Mouse (Mus musculus) midbrain, embryonic 14.5 days (tissue): Measurements from ENCODE around the gene Atp6v0d1. TPM values are rescaled to one million over a fixed set of nuclear protein-coding genes. Genes with fewer than 3 reads are reported as not detected.

ENCODE experiments used
- ATAC-seq: fragments of 200-750 bp; cut with Nextera tagmentation; 2 replicates; pipeline ENCODE4 v1.8.0; 2017; ENCODE audit warnings: moderate number of reproducible peaks, moderate library complexity; ENCODE audit not compliant: low FRiP score, low TSS enrichment
- DNase-seq: peaks from one replicate; pipeline ENCODE4 v3.0.0-alpha.2; 2015
- H3K27ac ChIP-seq: fragments of 300-500 bp; sonication (generic); replicated peaks from 2 replicates; pipeline ENCODE4 v1.5.1; 2014; ENCODE audit warnings: mild to moderate bottlenecking, low read depth, low read length, moderate library complexity
- H3K27me3 ChIP-seq: fragments of 300-500 bp; sonication (generic); 2 replicates; pipeline ENCODE4 v1.6.1; 2014; ENCODE audit warnings: low read length, control low read depth, mixed read lengths; ENCODE audit not compliant: control insufficient read depth, insufficient read depth
- H3K36me3 ChIP-seq: fragments of 300-500 bp; sonication (generic); 2 replicates; pipeline ENCODE4 v1.6.1; 2014; ENCODE audit warnings: low read length, control low read depth; ENCODE audit not compliant: control insufficient read depth, insufficient read depth
- H3K4me1 ChIP-seq: fragments of 300-500 bp; sonication (generic); 2 replicates; pipeline ENCODE4 v1.6.1; 2014; ENCODE audit warnings: mild to moderate bottlenecking, antibody characterized with exemption, low read length, control low read depth; ENCODE audit not compliant: control insufficient read depth, insufficient read depth
- H3K4me2 ChIP-seq: fragments of 300-500 bp; sonication (generic); 2 replicates; pipeline ENCODE4 v1.6.1; 2014; ENCODE audit warnings: mild to moderate bottlenecking, low read length, moderate library complexity
- H3K4me3 ChIP-seq: fragments of 300-500 bp; sonication (generic); replicated peaks from 2 replicates; pipeline ENCODE4 v1.5.1; 2014; ENCODE audit warnings: low read depth, low read length
- H3K9ac ChIP-seq: fragments of 300-500 bp; sonication (generic); replicated peaks from 2 replicates; pipeline ENCODE4 v1.6.1; 2014; ENCODE audit warnings: mild to moderate bottlenecking, low read length, moderate library complexity
- H3K9me3 ChIP-seq: fragments of 300-500 bp; sonication (generic); 2 replicates; pipeline ENCODE4 v1.6.1; 2016; ENCODE audit warnings: low read length, control low read depth, mixed read lengths; ENCODE audit not compliant: control insufficient read depth
- whole genome bisulfite sequencing: fragments of 180-500 bp; shearing (Covaris S2); extraction: QIAGEN DNeasy Blood & Tissue Kit; methylation state at CpG from one replicate; pipeline ENCODE4 v1.1.7; 2014; 5-methylcytosine and 5-hydroxymethylcytosine counted together
- polyA plus RNA-seq: library from polyadenylated mRNA; unstranded; fragments of >200 nt; fragmentation: Nextera tagmentation; extraction: Ambion mirVana; gene quantifications from 2 replicates; pipeline ENCODE4 v1.2.1, GENCODE M21; 2014

The Atp6v0d1 gene
- polyA plus RNA-seq, 1 experiment from 2014 or later = 227 TPM

DNA sequence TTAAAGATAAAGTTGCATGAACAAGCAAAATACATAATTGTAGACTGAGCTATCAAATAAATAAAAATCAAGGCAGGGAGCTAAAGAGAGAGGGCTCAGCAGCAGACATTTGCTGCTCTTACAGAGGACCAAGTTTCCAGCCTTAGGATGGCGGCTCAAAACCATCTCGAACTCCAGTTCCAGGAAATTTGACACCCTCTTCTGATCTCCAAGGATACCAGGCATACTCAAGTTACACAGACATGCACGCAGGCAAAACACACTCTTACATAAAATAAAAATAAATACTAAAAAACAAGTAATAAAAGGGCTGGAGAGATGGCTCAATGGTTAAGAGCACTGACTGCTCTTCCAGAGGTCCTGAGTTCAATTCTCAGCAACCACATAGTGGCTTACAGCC lies 72.4 kb downstream of the Atp6v0d1 start:
- H3K9ac ChIP-seq = no peak overlapping the region
- ATAC-seq = no peak
- no peak overlapping the region for H3K4me2 ChIP-seq
- H3K27me3 ChIP-seq = no peaks in the 10 kb centered on the region
- 69% methylated on average over 3 of the region's 3 CpGs for WGBS
- DNase-seq = no peak
- no peaks in the 10 kb centered on the region for H3K9me3 ChIP-seq
- H3K27ac ChIP-seq = no peak overlapping the region
- no peak overlapping the region for H3K4me3 ChIP-seq
- H3K36me3 ChIP-seq = no peaks in the 10 kb centered on the region
- peaks cover 13% of the 10 kb centered on the region; the same call in 1 of the 2 replicates for H3K4me1 ChIP-seq

DNA sequence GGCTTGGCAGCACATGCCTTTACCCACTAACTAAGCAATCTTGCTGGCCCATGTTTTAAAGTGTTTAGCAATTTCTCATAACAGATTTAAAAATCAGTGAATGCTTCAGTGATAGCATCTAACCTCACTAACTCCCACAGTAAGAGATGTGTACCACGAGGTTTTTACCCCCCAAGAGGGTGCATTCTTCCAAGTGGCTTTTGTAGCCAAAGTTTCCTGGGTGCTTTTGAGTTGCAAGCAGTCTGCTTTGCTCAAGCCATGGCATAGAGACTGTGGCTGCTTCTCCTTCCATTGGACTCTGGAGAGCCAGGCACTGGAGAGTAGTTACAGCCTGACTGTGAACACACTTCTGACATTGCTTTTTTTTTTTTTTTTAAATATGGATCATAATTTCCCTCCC lies 76.6 kb downstream of the Atp6v0d1 start:
- 51% methylated on average over 1 of the region's 1 CpGs for WGBS
- Histone ChIP-seq H3K4me3 (no peak overlapping the region), H3K27ac (no peak overlapping the region), H3K36me3 (0 out of 2 replicates have a peak, but pooled peaks cover 6% of the 10 kb centered on the region), H3K27me3 (no peaks in the 10 kb centered on the region), H3K9ac (no peak overlapping the region), H3K4me2 (no peak overlapping the region), H3K4me1 (no peaks in the 10 kb centered on the region), H3K9me3 (no peaks in the 10 kb centered on the region)
- DNase-seq = no peak
- no peak for ATAC-seq

DNA sequence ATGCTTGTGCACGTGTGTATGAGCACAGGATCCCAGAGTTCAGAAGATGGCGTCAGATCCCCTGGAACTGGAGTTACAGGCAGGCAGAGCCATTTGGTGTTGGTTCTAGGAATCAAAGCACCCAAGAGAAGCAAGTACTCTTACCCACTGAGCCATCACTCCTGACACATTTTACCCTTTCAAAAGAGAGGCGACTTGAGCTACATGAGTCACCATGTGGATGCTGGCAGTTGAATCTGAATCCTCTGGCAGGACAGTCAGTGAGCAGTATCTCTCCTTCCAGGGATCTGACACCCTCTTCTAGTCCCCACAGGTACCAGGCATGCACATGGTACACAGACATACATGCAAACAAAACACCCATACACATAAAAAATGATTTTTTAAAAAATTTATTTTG lies 77.8 kb downstream of the Atp6v0d1 start:
- DNase-seq (no peak), ATAC-seq (no peak)
- no peak overlapping the region for H3K4me3 ChIP-seq
- no peaks in the 10 kb centered on the region for H3K27me3 ChIP-seq
- 0 out of 2 replicates have a peak, but pooled peaks cover 2% of the 10 kb centered on the region for H3K4me1 ChIP-seq
- WGBS = 78% methylated on average over 3 of the region's 3 CpGs
- H3K36me3 ChIP-seq = 0 out of 2 replicates have a peak, but pooled peaks cover 6% of the 10 kb centered on the region
- no peak overlapping the region for H3K9ac ChIP-seq
- no peak overlapping the region for H3K27ac ChIP-seq
- no peak overlapping the region for H3K4me2 ChIP-seq
- H3K9me3 ChIP-seq = no peaks in the 10 kb centered on the region

DNA sequence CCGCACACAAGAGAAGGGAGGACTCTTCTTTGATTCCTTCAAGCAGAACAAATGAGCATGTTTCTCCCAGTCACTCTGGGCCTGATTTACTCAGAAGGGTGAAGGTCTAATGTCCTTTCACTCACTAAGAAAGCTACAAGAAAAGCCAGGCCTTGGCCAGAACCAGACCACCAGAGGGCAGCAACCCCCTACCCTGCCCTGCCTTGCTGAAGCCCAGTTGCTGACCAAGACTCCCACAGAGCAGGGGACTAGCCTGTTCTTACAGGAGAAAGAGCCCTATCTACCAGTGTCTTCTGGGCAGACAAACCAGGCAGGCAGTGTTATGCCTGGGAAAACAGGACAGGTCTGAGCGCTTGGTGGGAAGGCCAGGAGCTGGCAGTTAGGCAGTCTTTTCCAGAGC lies 81.5 kb downstream of the Atp6v0d1 start:
- Histone ChIP-seq H3K9ac (no peak overlapping the region), H3K4me1 (0 out of 2 replicates have a peak, but pooled peaks cover 2% of the 10 kb centered on the region), H3K4me3 (no peak overlapping the region), H3K27me3 (no peaks in the 10 kb centered on the region), H3K4me2 (no peak overlapping the region), H3K27ac (no peak overlapping the region), H3K36me3 (0 out of 2 replicates have a peak, but pooled peaks cover 6% of the 10 kb centered on the region), H3K9me3 (no peaks in the 10 kb centered on the region)
- ATAC-seq (no peak; the same call in 1 of the 2 replicates), DNase-seq (peak; percentile 74)
- 21% methylated on average over 2 of the region's 2 CpGs for WGBS

DNA sequence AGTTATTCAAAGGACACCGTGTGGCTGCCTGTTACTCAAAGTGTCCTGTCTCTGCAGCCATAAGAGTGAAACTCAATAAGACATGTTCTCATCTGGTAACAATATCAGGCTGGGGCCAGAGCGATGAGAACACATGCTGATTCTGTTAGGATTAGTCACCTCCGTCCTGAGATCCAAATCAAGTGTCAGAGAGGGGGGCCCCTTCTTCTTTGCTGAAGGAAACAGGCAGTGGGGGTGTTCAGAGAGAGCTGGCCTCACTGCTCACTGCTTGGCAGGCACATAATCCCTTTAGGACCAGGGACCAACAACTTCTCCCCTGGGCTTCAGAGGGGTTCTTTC lies 81.8 kb downstream of the Atp6v0d1 start:
- 22% methylated on average over 3 of the region's 3 CpGs for WGBS
- no peaks in the 10 kb centered on the region for H3K27me3 ChIP-seq

DNA sequence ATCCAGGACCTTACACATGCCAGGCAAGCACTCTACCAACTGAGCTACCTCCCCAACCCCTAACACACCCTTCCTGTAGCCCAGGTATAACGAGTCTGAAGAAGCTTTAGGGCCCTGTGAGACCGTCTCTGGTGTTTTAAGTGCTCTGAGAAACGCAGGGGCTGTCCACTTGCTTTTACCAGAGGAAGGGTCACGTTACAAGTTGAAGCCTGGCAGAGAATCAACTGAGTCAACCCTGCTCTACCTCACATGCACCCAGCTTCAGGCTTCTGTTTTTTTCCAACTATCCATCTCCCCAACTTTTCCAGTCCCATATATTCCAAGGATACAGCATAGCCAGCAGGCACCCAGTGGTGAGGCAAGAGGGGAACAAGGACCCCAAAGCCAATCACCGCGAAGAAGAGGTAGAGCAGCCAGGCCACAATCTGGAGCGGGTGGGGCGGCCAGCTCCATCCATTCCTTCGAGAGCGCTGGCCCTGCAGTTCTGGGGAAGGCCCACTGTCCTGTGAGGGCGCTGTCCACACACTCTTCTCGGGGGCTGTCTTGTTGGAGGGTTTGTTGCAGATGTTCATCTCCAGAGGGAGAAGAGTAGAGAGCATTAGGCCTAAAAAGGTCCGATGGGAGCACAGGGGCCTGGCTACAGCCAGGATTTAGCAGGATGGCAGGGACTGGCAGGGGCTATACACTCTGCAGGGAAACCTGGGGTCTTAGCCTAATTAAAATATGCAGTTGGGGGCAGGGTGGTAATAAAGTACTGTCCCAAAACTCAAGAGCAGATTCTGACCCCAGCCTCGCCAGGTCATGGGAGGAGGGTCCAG lies 82.4 kb downstream of the Atp6v0d1 start:
- ATAC-seq = no peak
- H3K4me3 ChIP-seq = no peak overlapping the region
- H3K9me3 ChIP-seq = no peaks in the 10 kb centered on the region
- no peak overlapping the region for H3K9ac ChIP-seq
- 0 out of 2 replicates have a peak, but pooled peaks cover 2% of the 10 kb centered on the region for H3K4me1 ChIP-seq
- H3K4me2 ChIP-seq = no peak overlapping the region
- peak; percentile 66 for DNase-seq
- 30% methylated on average over 14 of the region's 14 CpGs for WGBS
- 0 out of 2 replicates have a peak, but pooled peaks cover 9% of the 10 kb centered on the region for H3K36me3 ChIP-seq
- no peak overlapping the region for H3K27ac ChIP-seq
- H3K27me3 ChIP-seq = no peaks in the 10 kb centered on the region

More for the DNA sequence above, 81.8 kb downstream of the Atp6v0d1 start:
- no peak overlapping the region for H3K27ac ChIP-seq
- H3K9me3 ChIP-seq = no peaks in the 10 kb centered on the region
- H3K4me2 ChIP-seq = no peak overlapping the region
- H3K4me3 ChIP-seq = no peak overlapping the region
- H3K4me1 ChIP-seq = 0 out of 2 replicates have a peak, but pooled peaks cover 2% of the 10 kb centered on the region
- no peak overlapping the region for H3K9ac ChIP-seq
- ATAC-seq (no peak), DNase-seq (no peak)
- 0 out of 2 replicates have a peak, but pooled peaks cover 8% of the 10 kb centered on the region for H3K36me3 ChIP-seq

DNA sequence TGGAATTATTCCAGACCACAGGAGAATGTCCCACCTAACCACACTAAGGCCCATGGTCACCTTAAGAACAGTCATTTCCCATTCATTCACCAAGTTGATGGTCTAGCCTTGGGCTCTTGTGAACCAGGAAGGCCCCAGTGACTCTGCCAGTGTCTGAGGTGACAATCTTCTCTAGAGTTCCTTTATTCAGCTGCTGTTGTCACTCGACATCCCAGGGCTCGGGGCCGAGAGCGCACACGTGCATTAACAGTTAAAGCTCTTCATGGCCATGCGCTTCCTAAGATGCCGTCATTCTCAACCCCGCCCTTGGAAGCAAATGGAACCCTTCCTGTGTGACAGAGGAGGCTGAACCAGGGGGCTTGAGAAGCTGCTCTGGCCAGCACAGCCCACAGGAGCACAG lies 83.7 kb downstream of the Atp6v0d1 start:
- DNase-seq = no peak
- Histone ChIP-seq H3K4me3 (no peak overlapping the region), H3K27ac (no peak overlapping the region), H3K36me3 (peaks cover 12% of the 10 kb centered on the region; the same call in 1 of the 2 replicates), H3K9ac (no peak overlapping the region), H3K27me3 (no peaks in the 10 kb centered on the region), H3K4me2 (no peak overlapping the region), H3K9me3 (no peaks in the 10 kb centered on the region), H3K4me1 (0 out of 2 replicates have a peak, but pooled peaks cover 2% of the 10 kb centered on the region)
- 84% methylated on average over 8 of the region's 8 CpGs for WGBS
- no peak for ATAC-seq

DNA sequence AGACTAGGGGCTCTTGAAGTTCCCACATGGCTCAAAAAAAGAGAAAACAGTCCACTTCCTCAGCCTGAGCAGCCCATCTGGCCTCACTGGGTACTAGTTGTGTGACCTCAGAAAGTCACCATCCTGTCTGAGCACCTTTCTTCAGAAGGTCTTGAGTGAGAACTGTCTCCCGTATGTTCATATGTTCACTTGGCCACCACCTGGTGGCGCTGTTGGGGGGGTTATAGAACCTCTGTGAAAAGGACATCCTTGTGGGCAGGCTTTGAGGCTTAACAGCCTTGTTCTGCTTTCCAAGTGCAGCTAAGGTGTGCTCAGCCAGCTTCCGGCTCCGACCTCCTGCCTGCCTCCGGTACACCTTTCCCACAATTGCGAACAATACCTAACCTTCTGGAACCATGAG lies 84.4 kb downstream of the Atp6v0d1 start:
- ATAC-seq = no peak
- no peak overlapping the region for H3K4me3 ChIP-seq
- 0 out of 2 replicates have a peak, but pooled peaks cover 2% of the 10 kb centered on the region for H3K4me1 ChIP-seq
- no peak overlapping the region for H3K9ac ChIP-seq
- no peaks in the 10 kb centered on the region for H3K9me3 ChIP-seq
- H3K36me3 ChIP-seq = peaks cover 12% of the 10 kb centered on the region; the same call in 1 of the 2 replicates
- H3K27ac ChIP-seq = no peak overlapping the region
- no peaks in the 10 kb centered on the region for H3K27me3 ChIP-seq
- WGBS = 70% methylated on average over 6 of the region's 6 CpGs
- no peak overlapping the region for H3K4me2 ChIP-seq
- peak; percentile 55 for DNase-seq

DNA sequence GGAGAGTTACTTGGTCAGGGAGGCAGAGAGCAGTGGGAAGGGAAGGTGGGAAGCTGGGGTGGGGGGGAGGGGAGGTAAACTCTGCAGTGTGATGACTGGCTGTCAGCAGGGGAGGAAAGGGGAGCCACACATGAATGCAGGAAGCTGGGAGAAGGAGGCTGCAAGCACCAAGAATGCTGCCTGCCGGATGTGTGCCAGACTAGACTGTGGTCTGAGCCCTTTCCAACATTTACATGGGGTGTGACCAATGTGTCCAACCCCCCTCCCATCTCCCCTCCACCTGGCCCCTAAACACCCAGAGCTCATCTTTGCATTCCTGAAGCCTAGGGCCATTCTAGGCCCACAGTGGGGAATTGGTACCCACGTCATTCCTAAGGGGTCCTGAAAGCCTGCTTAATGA lies 84.8 kb downstream of the Atp6v0d1 start:
- no peak overlapping the region for H3K4me2 ChIP-seq
- 0 out of 2 replicates have a peak, but pooled peaks cover 2% of the 10 kb centered on the region for H3K4me1 ChIP-seq
- no peak overlapping the region for H3K4me3 ChIP-seq
- H3K27me3 ChIP-seq = no peaks in the 10 kb centered on the region
- WGBS = 51% methylated on average over 2 of the region's 2 CpGs
- no peak for ATAC-seq
- H3K27ac ChIP-seq = no peak overlapping the region
- H3K9ac ChIP-seq = no peak overlapping the region
- H3K36me3 ChIP-seq = peaks cover 12% of the 10 kb centered on the region; the same call in 1 of the 2 replicates
- DNase-seq = no peak
- H3K9me3 ChIP-seq = no peaks in the 10 kb centered on the region
